ENCODE assay signal across 29 mouse cellular contexts in the genomic region with DNA sequence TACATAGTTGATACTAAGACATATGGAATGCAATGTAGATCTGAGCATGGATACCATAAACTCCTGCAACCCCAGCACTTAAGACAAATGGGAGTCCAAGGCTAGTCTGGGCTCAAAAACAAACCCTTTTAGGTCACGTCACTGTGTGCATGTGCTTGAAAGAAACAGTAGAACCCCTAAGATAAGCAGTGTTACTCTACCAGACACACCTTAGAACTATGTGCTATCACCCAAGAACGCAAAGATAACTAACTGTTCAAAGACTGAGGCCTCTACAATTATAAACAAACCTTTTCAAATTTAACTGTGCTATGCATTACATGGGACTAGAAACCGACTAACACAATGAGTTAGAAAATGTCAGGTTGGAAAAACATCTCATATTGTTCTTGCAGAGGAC. TPM values are rescaled to one million over a fixed set of nuclear protein-coding genes. Genes with fewer than 3 reads are reported as not detected.
"Had no signal": no experiment of that assay in that cellular context is flagged by ENCODE, and none has a peak within 500 bp of the region (broad histone marks: within the 10 kb centered on the region; RNA-seq: fewer than 3 reads in every experiment).

No protein-coding gene starts in this region.

- H3K4me2 ChIP-seq: kidney, embryonic 15.5 days; lung, embryonic 15.5 days; midbrain, embryonic 12.5 days; midbrain, embryonic 15.5 days; neural tube, embryonic 12.5 days; neural tube, embryonic 15.5 days had no signal

- ATAC-seq: intestine, postnatal 0 days; midbrain, embryonic 15.5 days had no signal

- H3K36me3 ChIP-seq: midbrain, embryonic 15.5 days; neural tube, embryonic 15.5 days had no signal

- H3K27ac ChIP-seq: kidney, embryonic 15.5 days; left cerebral cortex, adult 2 months; lung, embryonic 15.5 days; midbrain, embryonic 12.5 days; midbrain, embryonic 15.5 days; neural tube, embryonic 12.5 days; neural tube, embryonic 15.5 days had no signal

- H3K9me3 ChIP-seq: kidney, embryonic 15.5 days; lung, embryonic 15.5 days; midbrain, embryonic 12.5 days; midbrain, embryonic 15.5 days; neural tube, embryonic 12.5 days; neural tube, embryonic 15.5 days had no signal

- DNase-seq: kidney, adult 8-10 months; kidney, postnatal 10 days; kidney, postnatal 36 days; layer of hippocampus, postnatal 36 days; lung, adult 18-20 months; lung, postnatal 10 days; lung, postnatal 36 days; retina, postnatal 1 day; right cerebral cortex, postnatal 25 days; thymus, adult 2 months; thymus, postnatal 14 days; thymus, postnatal 4 days had no signal

- H3K27me3 ChIP-seq: kidney, embryonic 15.5 days; lung, embryonic 15.5 days; midbrain, embryonic 12.5 days; midbrain, embryonic 15.5 days; neural tube, embryonic 12.5 days; neural tube, embryonic 15.5 days had no signal

- H3K4me1 ChIP-seq: kidney, embryonic 15.5 days; lung, embryonic 15.5 days; midbrain, embryonic 12.5 days; midbrain, embryonic 15.5 days; neural tube, embryonic 12.5 days; neural tube, embryonic 15.5 days had no signal

- H3K9ac ChIP-seq: kidney, embryonic 15.5 days; lung, embryonic 15.5 days; midbrain, embryonic 12.5 days; midbrain, embryonic 15.5 days; neural tube, embryonic 12.5 days; neural tube, embryonic 15.5 days had no signal

- H3K4me3 ChIP-seq: kidney, embryonic 15.5 days; left cerebral cortex, adult 2 months; lung, embryonic 15.5 days; midbrain, embryonic 12.5 days; midbrain, embryonic 15.5 days; neural tube, embryonic 12.5 days; neural tube, embryonic 15.5 days had no signal

RNA-seq across cellular contexts. Expression of gene Gm11084, which starts 33.5 kb away (rescaled TPM):
- total RNA-seq: layer of hippocampus, adult 8-10 months; layer of hippocampus, postnatal 10 days; layer of hippocampus, postnatal 36 days; left cerebral cortex, adult 2 months; left cerebral cortex, postnatal 10 days; left cerebral cortex, postnatal 36 days had no signal
- polyA plus RNA-seq: intestine, embryonic 14.5 days; intestine, postnatal 0 days; kidney, embryonic 15.5 days; limb, embryonic 11.5 days; limb, embryonic 14.5 days; lung, embryonic 15.5 days; midbrain, embryonic 12.5 days; midbrain, embryonic 15.5 days; neural tube, embryonic 12.5 days; neural tube, embryonic 15.5 days; spleen, adult 2 months; stomach, embryonic 16.5 days; thymus, adult 2 months had no signal
